Mouse (Mus musculus): ENCODE data around the gene Gtf3c3.

Gene Gtf3c3

GRCm38 (mm10) chr1:54438340-54439079, at the start of gene Gtf3c3:
Gtf3c3 (minus strand) TSS chr1:54438971.
- in situ Hi-C loops (cut with MboI; ENCODE audit: unreplicated experiment in 2 of 2): loop anchor here in 1 of 2 experiments (25.0 kb wide), 1 partner anchor 549 kb away; no protein-coding TSS in a partner anchor

- in situ Hi-C loops (cut with MboI; ENCODE audit: unreplicated experiment in 2 of 2): no loop called here
Measured at GRCm38 (mm10) chr1:54484744-54485420, 46.1 kb upstream of the Gtf3c3 start.

- in situ Hi-C loops (cut with MboI; ENCODE audit: unreplicated experiment in 2 of 2): no loop called here
Measured at GRCm38 (mm10) chr1:54480491-54480890, 41.7 kb upstream of the Gtf3c3 start.

- in situ Hi-C loops (cut with MboI; ENCODE audit: unreplicated experiment in 2 of 2): no loop called here
Measured at GRCm38 (mm10) chr1:54468662-54469061, 29.9 kb upstream of the Gtf3c3 start.

GRCm38 (mm10) chr1:54467366-54467765, 28.6 kb upstream of the Gtf3c3 start:
- in situ Hi-C loops (cut with MboI; ENCODE audit: unreplicated experiment in 2 of 2): no loop called here

GRCm38 (mm10) chr1:54452116-54452515, 13.3 kb upstream of the Gtf3c3 start:
- in situ Hi-C loops (cut with MboI; ENCODE audit: unreplicated experiment in 2 of 2): no loop called here

- in situ Hi-C loops (cut with MboI; ENCODE audit: unreplicated experiment in 2 of 2): loop anchor here in 1 of 2 experiments (25.0 kb wide), 1 partner anchor 538 kb away; no protein-coding TSS in a partner anchor
Measured at GRCm38 (mm10) chr1:54448833-54449232, 10.1 kb upstream of the Gtf3c3 start.

- in situ Hi-C loops (cut with MboI; ENCODE audit: unreplicated experiment in 2 of 2): loop anchor here in 1 of 2 experiments (25.0 kb wide), 1 partner anchor 544 kb away; no protein-coding TSS in a partner anchor
Measured at GRCm38 (mm10) chr1:54443641-54444040, 4.9 kb upstream of the Gtf3c3 start.

- in situ Hi-C loops (cut with MboI; ENCODE audit: unreplicated experiment in 2 of 2): loop anchor here in 1 of 2 experiments (25.0 kb wide), 1 partner anchor 548 kb away; no protein-coding TSS in a partner anchor
Measured at GRCm38 (mm10) chr1:54439080-54439476, 307 bp upstream of the Gtf3c3 start.

GRCm38 (mm10) chr1:54422195-54422750, 16.5 kb downstream of the Gtf3c3 start:
- in situ Hi-C loops (cut with MboI; ENCODE audit: unreplicated experiment in 2 of 2): no loop called here

GRCm38 (mm10) chr1:54421670-54422069, 17.1 kb downstream of the Gtf3c3 start:
- in situ Hi-C loops (cut with MboI; ENCODE audit: unreplicated experiment in 2 of 2): no loop called here

- in situ Hi-C loops (cut with MboI; ENCODE audit: unreplicated experiment in 2 of 2): no loop called here
Measured at GRCm38 (mm10) chr1:54402736-54403135, 36.0 kb downstream of the Gtf3c3 start.

GRCm38 (mm10) chr1:54384221-54384620, 54.5 kb downstream of the Gtf3c3 start:
- in situ Hi-C loops (cut with MboI; ENCODE audit: unreplicated experiment in 2 of 2): loop anchor here (5.0 to 25.0 kb wide), 4 partner anchors 452 to 1747 kb away; partner anchors contain the start of genes Dnah7a (in 2 of the 2) and Nemp2 (in 1 of the 2)

- in situ Hi-C loops (cut with MboI; ENCODE audit: unreplicated experiment in 2 of 2): loop anchor here (5.0 to 25.0 kb wide), 4 partner anchors 449 to 1744 kb away; partner anchors contain the start of genes Dnah7a (in 2 of the 2) and Nemp2 (in 1 of the 2)
Measured at GRCm38 (mm10) chr1:54380978-54381914, 57.5 kb downstream of the Gtf3c3 start.

- in situ Hi-C loops (cut with MboI; ENCODE audit: unreplicated experiment in 2 of 2): loop anchor here (10.0 to 25.0 kb wide), 4 partner anchors 473 to 1740 kb away; partner anchors contain the start of genes Dnah7a (in 2 of the 2) and Nemp2 (in 1 of the 2)
Measured at GRCm38 (mm10) chr1:54377506-54378051, 61.2 kb downstream of the Gtf3c3 start.

- in situ Hi-C loops (cut with MboI; ENCODE audit: unreplicated experiment in 2 of 2): no loop called here
Measured at GRCm38 (mm10) chr1:54356566-54356965, 82.2 kb downstream of the Gtf3c3 start.

- in situ Hi-C loops (cut with MboI; ENCODE audit: unreplicated experiment in 2 of 2): no loop called here
Measured at GRCm38 (mm10) chr1:54355485-54355884, 83.3 kb downstream of the Gtf3c3 start.

- in situ Hi-C loops (cut with MboI; ENCODE audit: unreplicated experiment in 2 of 2): no loop called here
Measured at GRCm38 (mm10) chr1:54354786-54355185, 84.0 kb downstream of the Gtf3c3 start.
